Mouse (Mus musculus): Measurements from ENCODE around the gene Dapp1. TPM values are rescaled to one million over a fixed set of nuclear protein-coding genes. Genes with fewer than 3 reads are reported as not detected.

The Dapp1 gene
- total and polyA plus RNA-seq, 3 experiments = 53.5 to 63.6 (median 62.8) TPM

- DNase-seq (ENCODE audit: extremely low read depth) = peak; percentile 100
- H3K27me3 ChIP-seq (replicated peaks) = no peaks in the 10 kb centered on the region
- dilution Hi-C loops (cut with MboI; ENCODE audit: extremely low pct_ligation_motif_present, extremely low pct_unique_long_range_greater_than_20kb, low sequenced_read_pairs) = no loop called here
- in situ Hi-C loops (cut with MboI; ENCODE audit: low pct_ligation_motif_present, low pct_unique_long_range_greater_than_20kb, low sequenced_read_pairs) = loop anchor here (5.0 kb wide), 3 partner anchors 54 to 209 kb away; no protein-coding TSS in a partner anchor
- H3K9me3 ChIP-seq (replicated peaks; ENCODE audit: low read length) = no peaks in the 10 kb centered on the region
- TF ChIP-seq USF1 (IDR thresholded peaks at IDR 0.05; ENCODE audit: low read depth, low read length) (no peak), POLR2A (IDR thresholded peaks at IDR 0.05; ENCODE audit: low read depth, low read length) (peak; percentile 43), NELFE (IDR thresholded peaks at IDR 0.05; ENCODE audit: low read depth, low read length) (peak; percentile 79; the same call in 1 of the 2 replicates), ZC3H11A (IDR thresholded peaks at IDR 0.05; ENCODE audit: low read depth, low read length) (peak; percentile 100), E2F4 (IDR thresholded peaks at IDR 0.05; ENCODE audit: insufficient replicate concordance, low read depth, low read length) (no peak; the same call in 1 of the 2 replicates), MXI1 (IDR thresholded peaks at IDR 0.05; ENCODE audit: low read depth, low read length) (no peak; the same call in 1 of the 2 replicates), CHD1 (IDR thresholded peaks at IDR 0.05; ENCODE audit: low read depth, low read length) (no peak), SIN3A (IDR thresholded peaks at IDR 0.05; ENCODE audit: low read length) (peak; percentile 94), TBP (conservative IDR thresholded peaks at IDR 0.05; ENCODE audit: low read depth, low read length) (no peak; the same call in 1 of the 2 replicates), MAFK (IDR thresholded peaks at IDR 0.05; ENCODE audit: insufficient replicate concordance, low read length) (no peak), CTCF (conservative IDR thresholded peaks at IDR 0.05 in 1 of 2, IDR thresholded peaks at IDR 0.05 in 1 of 2; ENCODE audit: low read depth in 2 of 2, low read length in 2 of 2) (peak; percentile 99 to 100), ZMIZ1 (IDR thresholded peaks at IDR 0.05; ENCODE audit: low read depth, low read length) (no peak), IRF4 (IDR thresholded peaks at IDR 0.05; ENCODE audit: low read depth, low read length) (peak; percentile 84), RCOR1 (conservative IDR thresholded peaks at IDR 0.05; ENCODE audit: low read depth, low read length) (no peak), USF2 (conservative IDR thresholded peaks at IDR 0.05; ENCODE audit: low read depth, low read length) (no peak), POLR2AphosphoS2 (IDR thresholded peaks at IDR 0.05; ENCODE audit: low read depth, low read length) (no peak), RAD21 (IDR thresholded peaks at IDR 0.05; ENCODE audit: low read depth, low read length) (no peak; the same call in none of the 2 replicates), NRF1 (IDR thresholded peaks at IDR 0.05; ENCODE audit: low read depth, low read length) (peak; percentile 56; the same call in 1 of the 2 replicates), BHLHE40 (IDR thresholded peaks at IDR 0.05; ENCODE audit: low read depth, low read length) (peak; percentile 73; the same call in 1 of the 2 replicates), TCF12 (IDR thresholded peaks at IDR 0.05; ENCODE audit: low read depth, low read length) (peak; percentile 75; the same call in 1 of the 2 replicates), ZNF384 (IDR thresholded peaks at IDR 0.05; ENCODE audit: low read depth, low read length) (peak; percentile 54), JUN (IDR thresholded peaks at IDR 0.05; ENCODE audit: insufficient read depth, low read depth, low read length) (no peak; the same call in 1 of the 2 replicates), CHD2 (IDR thresholded peaks at IDR 0.05; ENCODE audit: low read length) (no peak), MAZ (IDR thresholded peaks at IDR 0.05; ENCODE audit: low read depth, low read length) (peak; percentile 90), KAT2A (IDR thresholded peaks at IDR 0.05; ENCODE audit: insufficient replicate concordance, low read length) (no peak), MEF2A (IDR thresholded peaks at IDR 0.05; ENCODE audit: borderline replicate concordance, low read depth, low read length) (peak; percentile 90), MYC (IDR thresholded peaks at IDR 0.05; ENCODE audit: low read depth, low read length) (peak; percentile 96), SMC3 (IDR thresholded peaks at IDR 0.05; ENCODE audit: low read depth, low read length) (peak; percentile 100), MAX (IDR thresholded peaks at IDR 0.05; ENCODE audit: low read length) (peak; percentile 64), HCFC1 (IDR thresholded peaks at IDR 0.05; ENCODE audit: low read depth, low read length) (peak; percentile 62; the same call in 1 of the 2 replicates), EP300 (IDR thresholded peaks at IDR 0.05; ENCODE audit: low read length) (no peak), GABPA (IDR thresholded peaks at IDR 0.05; ENCODE audit: insufficient replicate concordance, low read depth, low read length) (no peak), JUND (conservative IDR thresholded peaks at IDR 0.05; ENCODE audit: low read depth, low read length) (peak; percentile 82), UBTF (IDR thresholded peaks at IDR 0.05; ENCODE audit: low read depth, low read length) (no peak), ZKSCAN1 (IDR thresholded peaks at IDR 0.05; ENCODE audit: borderline replicate concordance, low read depth, low read length) (no peak), ELF1 (IDR thresholded peaks at IDR 0.05; ENCODE audit: low read depth, low read length) (peak; percentile 61; the same call in 1 of the 2 replicates), PAX5 (IDR thresholded peaks at IDR 0.05; ENCODE audit: low read length) (no peak), ETS1 (conservative IDR thresholded peaks at IDR 0.05; ENCODE audit: low read depth, low read length) (no peak)
- H3K4me1 ChIP-seq (ENCODE audit: control insufficient read depth in 1 of 2, insufficient read depth in 2 of 2) = peaks cover 7 to 44% of the 10 kb centered on the region in 2 experiments
- 0 out of 2 replicates have a peak overlapping the region, but pooled peaks have one; percentile 1 for H3K9ac ChIP-seq (ENCODE audit: insufficient read depth, low read depth)
- no peak overlapping the region for H3K27ac ChIP-seq (ENCODE audit: insufficient read depth, low read depth)
- 0 out of 2 replicates have a peak overlapping the region, but pooled peaks have one; percentile 0 for H3K4me2 ChIP-seq (ENCODE audit: insufficient read depth, low read depth, poor library complexity, severe bottlenecking)
- no peak overlapping the region for H3K4me3 ChIP-seq (replicated peaks in 1 of 3; ENCODE audit: low read depth in 2 of 3, low read length in 2 of 3, poor library complexity in 1 of 3)
- H3K36me3 ChIP-seq (replicated peaks in 1 of 2; ENCODE audit: control insufficient read depth in 1 of 2, insufficient read depth in 1 of 2, low read length in 1 of 2) = no peaks in the 10 kb centered on the region
- no peaks in the 10 kb centered on the region for H3K79me2 ChIP-seq (replicated peaks; ENCODE audit: control insufficient read depth, extremely low read depth, insufficient read depth, poor library complexity, severe bottlenecking)
These were observed 9.8 kb upstream of the Dapp1 start for GRCm38 (mm10) chr3:137991183-137991582.

All from CH12.LX (cell line).